Mouse (Mus musculus) intestine, postnatal 0 days (tissue): ENCODE results near the gene Mthfr. TPM values are rescaled to one million over a fixed set of nuclear protein-coding genes. Genes with fewer than 3 reads are reported as not detected.

Experiments
- ATAC-seq: fragments of 200-750 bp; cut with Nextera tagmentation; 2 replicates; pipeline ENCODE4 v1.8.0; 2017; ENCODE audit warnings: mild to moderate bottlenecking, moderate TSS enrichment, moderate library complexity
- H3K27ac ChIP-seq: fragments of 300-500 bp; sonication (generic); 2 replicates; pipeline ENCODE4 v1.5.1; 2014; ENCODE audit warnings: mild to moderate bottlenecking, low read depth, low read length, moderate library complexity
- H3K27me3 ChIP-seq: fragments of 300-500 bp; sonication (generic); replicated peaks from 2 replicates; pipeline ENCODE4 v1.6.1; 2014; ENCODE audit warnings: low read length, mixed read lengths; ENCODE audit not compliant: control insufficient read depth, insufficient read depth
- H3K36me3 ChIP-seq: fragments of 300-500 bp; sonication (generic); 2 replicates; pipeline ENCODE4 v1.6.1; 2014; ENCODE audit warnings: mild to moderate bottlenecking, moderate library complexity; ENCODE audit not compliant: control insufficient read depth, insufficient read depth
- H3K4me1 ChIP-seq: fragments of 300-500 bp; sonication (generic); replicated peaks from 2 replicates; pipeline ENCODE4 v1.6.1; 2014; ENCODE audit warnings: antibody characterized with exemption, low read length, mixed read lengths; ENCODE audit not compliant: control insufficient read depth, insufficient read depth
- H3K4me2 ChIP-seq: fragments of 300-500 bp; sonication (generic); replicated peaks from 2 replicates; pipeline ENCODE4 v1.6.1; 2014; ENCODE audit warnings: low read depth, mild to moderate bottlenecking, moderate library complexity
- H3K4me3 ChIP-seq: fragments of 300-500 bp; sonication (generic); 2 replicates; pipeline ENCODE4 v1.5.1; 2014; ENCODE audit warnings: low read depth, low read length
- H3K9ac ChIP-seq: fragments of 300-500 bp; sonication (generic); 2 replicates; pipeline ENCODE4 v1.6.1; 2014; ENCODE audit warnings: mild to moderate bottlenecking, low read depth, low read length
- H3K9me3 ChIP-seq: fragments of 300-500 bp; sonication (generic); 2 replicates; pipeline ENCODE4 v1.6.1; 2016; ENCODE audit warnings: mixed run types; ENCODE audit not compliant: control insufficient read depth
- CTCF ChIP-seq: sonication (generic); IDR thresholded peaks from 2 replicates; pipeline ENCODE4 v1.5.1; 2016; ENCODE audit warnings: low read depth, mild to moderate bottlenecking, control low read depth, antibody characterized with exemption, moderate library complexity
- WGBS: fragments of 180-500 bp; shearing (Covaris S2); extraction: QIAGEN DNeasy Blood & Tissue Kit; methylation state at CpG from one replicate; pipeline ENCODE4 v1.1.7; 2014; 5-methylcytosine and 5-hydroxymethylcytosine counted together
- polyA plus RNA-seq: library from polyadenylated mRNA; unstranded; fragments of >200 nt; fragmentation: Nextera tagmentation; extraction: Ambion mirVana; gene quantifications from 2 replicates; pipeline ENCODE4 v1.2.1, GENCODE M21; 2015

Mthfr gene
- polyA plus RNA-seq, result 11.7 and 12.6 TPM in 2 replicates

GRCm38 (mm10) chr4:148038600-148039253, at the start of gene Mthfr, which contains the start of gene Clcn6:
TSS of gene Mthfr (plus strand) at chr4:148039077.
TSS of gene Clcn6 (minus strand) at chr4:148038821.
- Histone ChIP-seq H3K36me3 (no peaks in the 10 kb centered on the region), H3K4me1 (peaks cover 15% of the 10 kb centered on the region; the same call in 1 of the 2 replicates), H3K27ac (peak within 1 kb of the TSS; percentile 82), H3K27me3 (no peaks in the 10 kb centered on the region), H3K9ac (peak within 1 kb of the TSS; percentile 70), H3K4me2 (peak within 1 kb of the TSS; percentile 92), H3K9me3 (no peaks in the 10 kb centered on the region), H3K4me3 (peak within 1 kb of the TSS; percentile 80)
- ATAC-seq, result peak; percentile 96
- TF ChIP-seq CTCF, result no peak; the same call in 1 of the 2 replicates
- under 1% methylated on average over 54 of the region's 54 CpGs for WGBS

- Histone ChIP-seq H3K27ac (no peak overlapping the region), H3K9ac (no peak overlapping the region), H3K36me3 (no peaks in the 10 kb centered on the region), H3K4me2 (no peak overlapping the region), H3K4me3 (no peak overlapping the region), H3K4me1 (no peaks in the 10 kb centered on the region), H3K9me3 (no peaks in the 10 kb centered on the region), H3K27me3 (no peaks in the 10 kb centered on the region)
- TF ChIP-seq CTCF, result no peak
- ATAC-seq, result no peak
- WGBS, result 47% methylated on average over 7 of the region's 7 CpGs
These were observed 45.2 kb upstream of the Mthfr start for GRCm38 (mm10) chr4:147993571-147994095.

DNA sequence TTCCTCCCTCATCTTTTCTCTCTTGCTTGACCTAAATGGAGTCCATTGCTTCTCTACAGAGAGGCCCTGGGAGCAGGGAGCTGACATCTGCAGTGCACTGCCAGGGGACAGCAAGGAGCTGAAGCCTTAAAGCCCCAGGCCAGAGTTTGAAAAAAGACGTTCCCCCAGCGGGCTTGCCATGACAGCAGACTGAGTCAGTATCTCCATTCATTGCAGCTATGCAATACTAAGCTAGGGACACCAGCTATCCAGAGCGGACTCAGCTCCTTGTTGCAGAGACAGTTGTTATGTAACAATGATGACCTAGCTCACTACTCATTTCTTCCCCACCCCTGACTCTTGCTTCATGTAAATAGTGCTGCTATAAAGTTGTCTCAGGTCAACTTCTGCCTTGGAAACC, 43.6 kb upstream of the Mthfr start:
- H3K27me3 ChIP-seq, result no peaks in the 10 kb centered on the region
- WGBS, result 73% methylated on average over 3 of the region's 3 CpGs

GRCm38 (mm10) chr4:148000202-148000772, 38.6 kb upstream of the Mthfr start, which contains the start of gene Nppa:
TSS of gene Nppa (plus strand) at chr4:148000722.
- 36% methylated on average over 12 of the region's 12 CpGs for WGBS
- Histone ChIP-seq H3K4me3 (no peak within 1 kb of the TSS), H3K4me2 (no peak within 1 kb of the TSS), H3K27ac (no peak within 1 kb of the TSS), H3K4me1 (no peaks in the 10 kb centered on the region), H3K27me3 (no peaks in the 10 kb centered on the region), H3K9me3 (no peaks in the 10 kb centered on the region), H3K9ac (no peak within 1 kb of the TSS), H3K36me3 (peaks cover 3% of the 10 kb centered on the region; the same call in 1 of the 2 replicates)
- ATAC-seq, result no peak
- TF ChIP-seq CTCF, result no peak

More for the DNA sequence above, 43.6 kb upstream of the Mthfr start:
- Histone ChIP-seq H3K36me3 (no peaks in the 10 kb centered on the region), H3K4me3 (no peak overlapping the region), H3K27ac (no peak overlapping the region), H3K4me2 (no peak overlapping the region), H3K9me3 (no peaks in the 10 kb centered on the region), H3K9ac (no peak overlapping the region), H3K4me1 (no peaks in the 10 kb centered on the region)
- no peak for ATAC-seq
- TF ChIP-seq CTCF, result no peak

DNA sequence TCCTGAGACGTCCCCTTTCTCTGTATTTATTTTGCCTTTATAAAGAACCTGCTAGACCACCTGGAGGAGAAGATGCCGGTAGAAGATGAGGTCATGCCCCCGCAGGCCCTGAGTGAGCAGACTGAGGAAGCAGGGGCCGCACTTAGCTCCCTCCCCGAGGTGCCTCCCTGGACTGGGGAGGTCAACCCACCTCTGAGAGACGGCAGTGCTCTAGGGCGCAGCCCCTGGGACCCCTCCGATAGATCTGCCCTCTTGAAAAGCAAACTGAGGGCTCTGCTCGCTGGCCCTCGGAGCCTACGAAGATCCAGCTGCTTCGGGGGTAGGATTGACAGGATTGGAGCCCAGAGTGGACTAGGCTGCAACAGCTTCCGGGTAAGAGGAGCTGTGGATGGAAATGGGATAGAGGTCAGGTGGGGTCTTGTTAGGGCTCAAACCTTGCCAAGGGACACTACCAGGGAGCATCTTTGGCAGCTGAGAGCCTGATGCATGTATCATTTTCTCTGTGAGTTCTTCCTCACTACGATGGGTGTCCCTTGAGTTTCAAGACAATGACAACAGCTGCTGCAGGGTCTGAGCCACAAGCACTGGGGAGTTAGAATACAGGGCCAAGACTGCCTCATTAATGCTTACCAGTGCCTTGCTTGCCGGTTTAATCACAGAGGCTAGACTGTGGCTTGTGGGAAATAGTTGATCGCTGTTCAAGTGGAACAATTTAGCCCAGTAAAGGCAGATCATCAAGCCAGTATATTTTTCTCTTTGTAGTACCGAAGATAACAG, 37.7 kb upstream of the Mthfr start:
- WGBS, result 81% methylated on average over 17 of the region's 17 CpGs

GRCm38 (mm10) chr4:148001866-148002265, 37.0 kb upstream of the Mthfr start:
- H3K27ac ChIP-seq, result no peak overlapping the region
- no peak for ATAC-seq
- H3K27me3 ChIP-seq, result no peaks in the 10 kb centered on the region
- H3K4me2 ChIP-seq, result no peak overlapping the region
- no peaks in the 10 kb centered on the region for H3K9me3 ChIP-seq
- WGBS, result 46% methylated on average over 8 of the region's 8 CpGs
- H3K9ac ChIP-seq, result no peak overlapping the region
- TF ChIP-seq CTCF, result no peak
- no peaks in the 10 kb centered on the region for H3K4me1 ChIP-seq
- H3K4me3 ChIP-seq, result no peak overlapping the region
- H3K36me3 ChIP-seq, result peaks cover 19% of the 10 kb centered on the region

More for the DNA sequence above, 37.7 kb upstream of the Mthfr start:
- Histone ChIP-seq H3K36me3 (peaks cover 12% of the 10 kb centered on the region), H3K9ac (no peak overlapping the region), H3K4me3 (no peak overlapping the region), H3K27ac (no peak overlapping the region), H3K4me1 (no peaks in the 10 kb centered on the region), H3K9me3 (no peaks in the 10 kb centered on the region), H3K4me2 (no peak overlapping the region), H3K27me3 (no peaks in the 10 kb centered on the region)
- no peak for TF ChIP-seq CTCF
- no peak; the same call in 1 of the 2 replicates for ATAC-seq
